ENCODE assay signal across 7 mouse cellular contexts in genomic region chr12:28700561-28701025, GRCm38 (mm10). TPM values are rescaled to one million over a fixed set of nuclear protein-coding genes. Genes with fewer than 3 reads are reported as not detected.
DNase-seq lines count a peak whose midpoint lies in the region; ATAC-seq and TF ChIP-seq lines count a peak whose summit lies in the region.

No protein-coding gene starts in this region.

- TF ChIP-seq POLR2A in brain, embryonic 14.5 days (IDR thresholded peaks at IDR 0.05; ENCODE audit: borderline replicate concordance, extremely low read depth, insufficient read depth, insufficient read length, poor library complexity, severe bottlenecking): no peak

- ATAC-seq in frontal cortex, adult (ENCODE audit: low TSS enrichment): peak; percentile 17

- no peak for TF ChIP-seq CTCF in brain, embryonic 14.5 days (IDR thresholded peaks at IDR 0.05; ENCODE audit: borderline replicate concordance, extremely low read depth, insufficient read depth, insufficient read length)

- intact Hi-C loops in heart, postnatal 25 days (cut with DNase I): loop anchor here (5.0 to 10.0 kb wide), 2 partner anchors 132 to 434 kb away; no protein-coding TSS in a partner anchor

- peak; percentile 8 for DNase-seq in T-cell, adult 2 months (ENCODE audit: low spot score)
- DNase-seq in brain, embryonic 14.5 days (ENCODE audit: low read depth): peak; percentile 91
- DNase-seq in heart, postnatal 25 days (ENCODE audit: low spot score): peak; percentile 59
- DNase-seq in layer of hippocampus, postnatal 36 days: peak; percentile 58 to 64
- peak; percentile 74 for DNase-seq in ovary, postnatal 36 days (ENCODE audit: low spot score)
- DNase-seq in spleen, adult 18-20 months: no peak

RNA-seq across cellular contexts. Expression of gene Adi1, which starts 25.6 kb away (rescaled TPM):
- 15.4 and 15.7 TPM in 2 replicates for polyA plus RNA-seq in brain, embryonic 14.5 days (2012; rRNA removed)
- 10 to 100 TPM; 41.0 to 43.8 TPM for total RNA-seq in heart, postnatal 25 days (2021)
- 10 to 100 TPM; 33.7 to 36.9 TPM for total RNA-seq in layer of hippocampus, postnatal 36 days (2021)

RNA-seq across cellular contexts. Expression of gene Trappc12, which starts 49.7 kb away (rescaled TPM):
- 40.6 and 41.8 TPM in 2 replicates for polyA plus RNA-seq in brain, embryonic 14.5 days (2012; rRNA removed)
- 10 to 100 TPM; 19.4 to 21.5 TPM for total RNA-seq in heart, postnatal 25 days (2021)
- 10 to 100 TPM; 57.2 to 57.5 TPM for total RNA-seq in layer of hippocampus, postnatal 36 days (2021)

RNA-seq across cellular contexts. Expression of gene Eipr1, which starts 51.0 kb away (rescaled TPM):
- polyA plus RNA-seq in brain, embryonic 14.5 days (2012; rRNA removed): 57.1 and 59.9 TPM in 2 replicates
- total RNA-seq in heart, postnatal 25 days (2021): 1 to 10 TPM; 8.5 to 9.4 TPM
- total RNA-seq in layer of hippocampus, postnatal 36 days (2021): 10 to 100 TPM; 47.5 to 54.1 TPM

RNA-seq across cellular contexts. Expression of gene Rnaseh1, which starts 51.2 kb away (rescaled TPM):
- 22.1 and 23.6 TPM in 2 replicates for polyA plus RNA-seq in brain, embryonic 14.5 days (2012; rRNA removed)
- 1 to 10 TPM; 7.1 to 8.2 TPM for total RNA-seq in heart, postnatal 25 days (2021)
- 10 to 100 TPM; 12.7 to 14.1 TPM for total RNA-seq in layer of hippocampus, postnatal 36 days (2021)

Comparison
In these comparisons a context has a peak if more than half of its experiments do, and no peak if none do; other contexts are left out.
1. DNase-seq: peak in T-cell, adult 2 months (single experiment), brain, embryonic 14.5 days (single experiment), heart, postnatal 25 days (single experiment), layer of hippocampus, postnatal 36 days (2 of 2) and ovary, postnatal 36 days (single experiment); none in spleen, adult 18-20 months (0 of 2).
2. RNA of gene Eipr1, which starts 51.0 kb away (total RNA-seq): 47.5 to 54.1 TPM in layer of hippocampus, postnatal 36 days; 8.5 to 9.4 TPM in heart, postnatal 25 days; every median in the first group is over 4 times any median in the second.